In genomic region chr3:79878350-79878749, GRCm38 (mm10) we compare ENCODE assay signal across 25 mouse cellular contexts. TPM values are rescaled to one million over a fixed set of nuclear protein-coding genes. Genes with fewer than 3 reads are reported as not detected.
DNase-seq lines count a peak whose midpoint lies in the region; ATAC-seq and TF ChIP-seq lines count a peak whose summit lies in the region.
"Had no signal": no experiment of that assay in that cellular context is flagged by ENCODE, and none has a peak within 500 bp of the region (broad histone marks: within the 10 kb centered on the region; RNA-seq: fewer than 3 reads in every experiment).

No protein-coding gene starts in this region.

- DNase-seq in heart, postnatal 0 days (ENCODE audit: low spot score): no peak
- DNase-seq in heart, adult 8-10 months (ENCODE audit: low spot score): no peak
- peak; percentile 32 for DNase-seq in kidney, postnatal 10 days
- no peak for DNase-seq in kidney, adult 2 months
- peak; percentile 49 for DNase-seq in intestine, embryonic 14.5 days (ENCODE audit: low spot score)
- no peak for DNase-seq in layer of hippocampus, postnatal 25 days (ENCODE audit: extremely low spot score in 1 of 2, low spot score in 1 of 2)
- no peak for DNase-seq in adrenal gland, postnatal 14 days
- DNase-seq: cerebellum, adult 2 months; cerebellum, postnatal 14 days; forebrain, postnatal 0 days; heart, postnatal 14 days; layer of hippocampus, postnatal 36 days; lung, adult 2 months; right cerebral cortex, postnatal 25 days had no signal

- H3K4me2 ChIP-seq in heart, postnatal 0 days (ENCODE audit: low read depth, low read length): 0 out of 2 replicates have a peak overlapping the region, but pooled peaks have one; percentile 43
- no peak overlapping the region for H3K4me2 ChIP-seq in intestine, embryonic 14.5 days (ENCODE audit: low read length)
- H3K4me2 ChIP-seq in intestine, embryonic 16.5 days (ENCODE audit: low read depth, low read length): no peak overlapping the region; the same call in 1 of the 2 replicates
- H3K4me2 ChIP-seq: embryonic facial prominence, embryonic 15.5 days; forebrain, embryonic 12.5 days; limb, embryonic 15.5 days had no signal

- H3K27ac ChIP-seq in heart, postnatal 0 days (ENCODE audit: low read depth): no peak overlapping the region
- H3K27ac ChIP-seq in kidney, adult 2 months (ENCODE audit: insufficient read depth, low read depth, low read length): no peak overlapping the region
- H3K27ac ChIP-seq in intestine, embryonic 14.5 days (ENCODE audit: low read depth): no peak overlapping the region
- no peak overlapping the region; the same call in 1 of the 2 replicates for H3K27ac ChIP-seq in intestine, embryonic 16.5 days (ENCODE audit: low read length)
- H3K27ac ChIP-seq: embryonic facial prominence, embryonic 10.5 days; embryonic facial prominence, embryonic 15.5 days; forebrain, embryonic 12.5 days; limb, embryonic 10.5 days; limb, embryonic 15.5 days; midbrain, embryonic 10.5 days; neural tube, embryonic 15.5 days had no signal

- H3K4me1 ChIP-seq in heart, postnatal 0 days (ENCODE audit: control insufficient read depth, insufficient read depth): no peaks in the 10 kb centered on the region
- H3K4me1 ChIP-seq in kidney, adult 2 months (ENCODE audit: control insufficient read depth, insufficient read depth, low read length): peaks cover 11% of the 10 kb centered on the region
- no peaks in the 10 kb centered on the region for H3K4me1 ChIP-seq in intestine, embryonic 14.5 days (replicated peaks; ENCODE audit: control insufficient read depth, insufficient read depth, low read length)
- H3K4me1 ChIP-seq in intestine, embryonic 16.5 days (ENCODE audit: control insufficient read depth, insufficient read depth, low read length): no peaks in the 10 kb centered on the region
- H3K4me1 ChIP-seq: embryonic facial prominence, embryonic 15.5 days; limb, embryonic 15.5 days; stomach, embryonic 15.5 days had no signal

- no peaks in the 10 kb centered on the region for H3K9me3 ChIP-seq in heart, postnatal 0 days (replicated peaks; ENCODE audit: control insufficient read depth, low read length)
- no peaks in the 10 kb centered on the region for H3K9me3 ChIP-seq in intestine, embryonic 14.5 days (ENCODE audit: control insufficient read depth, low read length)
- no peaks in the 10 kb centered on the region for H3K9me3 ChIP-seq in intestine, embryonic 16.5 days (ENCODE audit: control insufficient read depth, low read length)
- H3K9me3 ChIP-seq: embryonic facial prominence, embryonic 10.5 days; embryonic facial prominence, embryonic 15.5 days; forebrain, embryonic 12.5 days; limb, embryonic 10.5 days; limb, embryonic 15.5 days; midbrain, embryonic 10.5 days; midbrain, embryonic 15.5 days; neural tube, embryonic 15.5 days; stomach, embryonic 15.5 days had no signal

- 77% methylated on average over 3 of the region's 3 CpGs for WGBS in heart, postnatal 0 days
- WGBS in kidney, adult 2 months: 39% methylated on average over 3 of the region's 3 CpGs
- WGBS in intestine, embryonic 14.5 days: 59% methylated on average over 3 of the region's 3 CpGs
- WGBS in intestine, embryonic 16.5 days: 49% methylated on average over 3 of the region's 3 CpGs

- no peak overlapping the region for H3K4me3 ChIP-seq in heart, postnatal 0 days (ENCODE audit: low read depth, low read length)
- no peak overlapping the region for H3K4me3 ChIP-seq in kidney, adult 2 months (ENCODE audit: insufficient read depth, low read depth, low read length)
- no peak overlapping the region for H3K4me3 ChIP-seq in intestine, embryonic 14.5 days (ENCODE audit: low read depth, low read length)
- H3K4me3 ChIP-seq in intestine, embryonic 16.5 days (ENCODE audit: low read length): no peak overlapping the region
- H3K4me3 ChIP-seq: embryonic facial prominence, embryonic 10.5 days; embryonic facial prominence, embryonic 15.5 days; forebrain, embryonic 12.5 days; limb, embryonic 10.5 days; limb, embryonic 15.5 days; midbrain, embryonic 10.5 days; midbrain, embryonic 15.5 days; neural tube, embryonic 15.5 days; stomach, embryonic 15.5 days had no signal

- no peak for TF ChIP-seq POLR2A in kidney, adult 2 months (IDR thresholded peaks at IDR 0.05; ENCODE audit: low read depth, low read length)

- H3K9ac ChIP-seq in heart, postnatal 0 days (replicated peaks; ENCODE audit: low read depth, low read length): no peak overlapping the region
- H3K9ac ChIP-seq in intestine, embryonic 14.5 days (ENCODE audit: low read length): no peak overlapping the region
- H3K9ac ChIP-seq in intestine, embryonic 16.5 days (ENCODE audit: low read depth, low read length): no peak overlapping the region
- H3K9ac ChIP-seq: embryonic facial prominence, embryonic 15.5 days; forebrain, embryonic 12.5 days; forebrain, postnatal 0 days; limb, embryonic 15.5 days; midbrain, embryonic 15.5 days; neural tube, embryonic 15.5 days; stomach, embryonic 15.5 days had no signal

- TF ChIP-seq CTCF in heart, postnatal 0 days (IDR thresholded peaks at IDR 0.05; ENCODE audit: low read depth): no peak
- TF ChIP-seq CTCF in kidney, adult 2 months (conservative IDR thresholded peaks at IDR 0.05; ENCODE audit: insufficient read depth, insufficient read length, low read depth, low read length): no peak

- ATAC-seq in heart, postnatal 0 days (ENCODE audit: insufficient read depth, low read depth): no peak
- peak; percentile 68; the same call in 1 of the 2 replicates for ATAC-seq in intestine, embryonic 14.5 days (replicated peaks; ENCODE audit: low FRiP score, low TSS enrichment, low read depth)
- ATAC-seq in intestine, embryonic 16.5 days: peak; percentile 57
- ATAC-seq: hindbrain, embryonic 16.5 days had no signal

- TF ChIP-seq EP300 in heart, postnatal 0 days (IDR thresholded peaks at IDR 0.05; ENCODE audit: low read depth): no peak

- H3K36me3 ChIP-seq in heart, postnatal 0 days (replicated peaks; ENCODE audit: control insufficient read depth, insufficient read depth, low read length): no peaks in the 10 kb centered on the region
- no peaks in the 10 kb centered on the region for H3K36me3 ChIP-seq in kidney, adult 2 months (ENCODE audit: control insufficient read depth, insufficient read depth, low read length)
- no peaks in the 10 kb centered on the region for H3K36me3 ChIP-seq in intestine, embryonic 14.5 days (ENCODE audit: control insufficient read depth, insufficient read depth, low read length)
- no peaks in the 10 kb centered on the region for H3K36me3 ChIP-seq in intestine, embryonic 16.5 days (ENCODE audit: control insufficient read depth, insufficient read depth, low read length)
- H3K36me3 ChIP-seq: embryonic facial prominence, embryonic 10.5 days; embryonic facial prominence, embryonic 15.5 days; forebrain, embryonic 12.5 days; limb, embryonic 10.5 days; limb, embryonic 15.5 days; midbrain, embryonic 10.5 days; midbrain, embryonic 15.5 days; neural tube, embryonic 15.5 days; stomach, embryonic 15.5 days had no signal

- no peaks in the 10 kb centered on the region for H3K27me3 ChIP-seq in heart, postnatal 0 days (ENCODE audit: control insufficient read depth, insufficient read depth, low read length)
- H3K27me3 ChIP-seq in kidney, adult 2 months (replicated peaks; ENCODE audit: control insufficient read depth, insufficient read depth, low read length): no peaks in the 10 kb centered on the region
- no peaks in the 10 kb centered on the region for H3K27me3 ChIP-seq in intestine, embryonic 14.5 days (replicated peaks; ENCODE audit: control insufficient read depth, insufficient read depth, low read length)
- no peaks in the 10 kb centered on the region for H3K27me3 ChIP-seq in intestine, embryonic 16.5 days (replicated peaks; ENCODE audit: control insufficient read depth, insufficient read depth, low read length)
- H3K27me3 ChIP-seq: embryonic facial prominence, embryonic 15.5 days; forebrain, embryonic 12.5 days; limb, embryonic 15.5 days; midbrain, embryonic 15.5 days; neural tube, embryonic 15.5 days; stomach, embryonic 15.5 days had no signal

RNA-seq across cellular contexts. Expression of gene Fam198b, which starts 6.0 kb away (rescaled TPM):
- total RNA-seq in heart, postnatal 0 days (2014; rRNA removed; ENCODE audit: low replicate concordance): 110 and 114 TPM in 2 replicates
- polyA plus RNA-seq in heart, postnatal 0 days (2015; fragmentation: Nextera tagmentation; extraction: Ambion mirVana): 45.7 and 51.9 TPM in 2 replicates
- 10 to 100 TPM in 3 of 4 experiments, 1 to 10 TPM in 1; 10.0 to 15.6 (median 15.2) TPM for total RNA-seq in heart, adult 8-10 months (2022)
- polyA plus RNA-seq in kidney, adult 2 months (2012; rRNA removed): 2.1 and 2.4 TPM in 2 replicates
- polyA plus RNA-seq in intestine, embryonic 14.5 days (2014; fragmentation: Nextera tagmentation; extraction: Ambion mirVana): 9.1 and 10.8 TPM in 2 replicates
- 9.3 and 13.0 TPM in 2 replicates for polyA plus RNA-seq in intestine, embryonic 16.5 days (2015; fragmentation: Nextera tagmentation; extraction: Ambion mirVana)
- 1 to 10 TPM; 5.4 to 6.9 TPM for total RNA-seq in layer of hippocampus, postnatal 25 days (2021)
- total RNA-seq in adrenal gland, postnatal 14 days (2021): 27.3 and 31.0 TPM in 2 replicates

RNA-seq across cellular contexts. Expression of gene Tmem144, which starts 25.8 kb away (rescaled TPM):
- 7.9 and 15.1 TPM in 2 replicates for total RNA-seq in heart, postnatal 0 days (2014; rRNA removed; ENCODE audit: low replicate concordance)
- 11.3 and 12.2 TPM in 2 replicates for polyA plus RNA-seq in heart, postnatal 0 days (2015; fragmentation: Nextera tagmentation; extraction: Ambion mirVana)
- 10 to 100 TPM; 14.9 to 20.3 (median 16.1) TPM for total RNA-seq in heart, adult 8-10 months (2022)
- polyA plus RNA-seq in kidney, adult 2 months (2012; rRNA removed): 7.1 and 7.4 TPM in 2 replicates
- 4.7 and 5.5 TPM in 2 replicates for polyA plus RNA-seq in intestine, embryonic 14.5 days (2014; fragmentation: Nextera tagmentation; extraction: Ambion mirVana)
- polyA plus RNA-seq in intestine, embryonic 16.5 days (2015; fragmentation: Nextera tagmentation; extraction: Ambion mirVana): 16.2 and 25.6 TPM in 2 replicates
- total RNA-seq in layer of hippocampus, postnatal 25 days (2021): 10 to 100 TPM; 19.1 to 20.3 TPM
- total RNA-seq in adrenal gland, postnatal 14 days (2021): 8.6 and 11.0 TPM in 2 replicates

Comparison
In these comparisons a context has a peak if more than half of its experiments do, and no peak if none do; other contexts are left out.
1. DNase-seq: peak in kidney, postnatal 10 days (single experiment) and intestine, embryonic 14.5 days (single experiment); none in heart, postnatal 0 days (single experiment), heart, adult 8-10 months (single experiment), kidney, adult 2 months (single experiment), layer of hippocampus, postnatal 25 days (0 of 2) and adrenal gland, postnatal 14 days (single experiment).